Mouse (Mus musculus): ENCODE measurements at regions not wholly inside any gene's neighbourhood (a gene's known extent, or its start where the extent isn't known, plus 50 kb on each side); places are given as distances from the start of the nearest gene placed in this dataset.

DNA sequence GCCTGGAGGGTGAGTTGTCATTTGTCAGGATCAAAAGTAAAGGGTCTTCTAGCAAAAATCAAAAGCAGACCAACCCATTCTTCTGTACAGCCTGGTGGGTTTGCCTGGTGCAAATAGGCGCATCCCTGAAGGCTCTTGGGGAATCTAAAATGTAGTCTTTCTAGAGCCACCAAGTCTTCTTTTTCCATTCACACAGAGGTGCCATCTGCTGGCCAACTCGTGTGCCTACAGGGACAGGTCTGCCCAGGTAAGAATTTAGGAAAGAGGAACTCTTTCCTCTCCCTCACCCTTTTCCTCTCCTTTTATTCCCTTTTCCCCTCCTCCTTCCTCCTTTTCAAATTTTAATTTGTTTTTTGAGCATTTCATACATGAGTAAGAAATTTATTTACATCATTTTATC lies 116.5 kb downstream of the Insig2 start:
- TF ChIP-seq GATA1 (IDR thresholded peaks at IDR 0.05; ENCODE audit: borderline replicate concordance, low read length) = no peak
- TF ChIP-seq FLI1 (IDR thresholded peaks at IDR 0.05; ENCODE audit: low read length) = no peak
